ENCODE assay signal across 8 mouse cellular contexts in the genomic region with DNA sequence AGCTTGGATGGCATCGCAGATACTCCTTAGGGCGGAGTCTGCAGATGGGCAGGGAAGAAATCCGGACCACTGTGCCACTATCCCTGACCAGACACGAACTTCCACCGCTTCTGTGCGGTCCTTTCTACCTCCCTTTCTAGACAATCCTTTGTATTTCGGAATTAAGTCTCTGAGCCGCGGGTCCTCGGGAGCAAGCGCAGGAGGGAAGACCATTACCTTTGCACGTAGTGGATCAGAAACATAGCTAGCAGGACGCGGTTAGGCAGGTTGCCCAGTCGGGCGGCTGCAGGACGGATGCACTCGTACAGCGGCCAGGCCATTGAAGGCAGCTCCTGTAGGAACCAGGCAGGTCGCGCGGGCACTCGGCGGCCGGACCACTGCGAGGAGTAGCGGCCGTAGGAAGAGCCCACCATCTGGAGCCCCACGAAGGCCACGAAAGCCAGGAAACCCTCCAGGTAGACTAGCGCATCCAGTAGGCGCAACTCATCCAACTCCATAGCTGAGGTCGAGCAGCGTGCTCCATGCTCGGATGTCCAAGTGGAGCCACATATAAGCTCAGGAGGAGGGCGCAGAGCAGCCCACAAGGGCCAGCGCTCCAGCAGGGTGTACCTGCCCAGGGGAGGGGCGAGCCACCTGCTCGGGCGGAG. TPM values are rescaled to one million over a fixed set of nuclear protein-coding genes. Genes with fewer than 3 reads are reported as not detected.
DNase-seq lines count a peak whose midpoint lies in the region; ATAC-seq lines count a peak whose summit lies in the region.

No protein-coding gene starts in this region.

- ATAC-seq in activated CD4-positive, CD25-positive, alpha-beta regulatory T cell, adult 4 months, result peak; percentile 2
- no peak for ATAC-seq in liver, embryonic 12.5 days
- peak; percentile 43 for ATAC-seq in neural tube, embryonic 12.5 days (ENCODE audit: low FRiP score, low read depth)

- peak overlapping the region; percentile 72 for H3K9ac ChIP-seq in liver, embryonic 12.5 days
- peak overlapping the region; percentile 56 for H3K9ac ChIP-seq in neural tube, embryonic 12.5 days

- H3K4me3 ChIP-seq in forebrain, embryonic 10.5 days, result peak overlapping the region; percentile 96
- H3K4me3 ChIP-seq in hindbrain, embryonic 10.5 days, result peak overlapping the region; percentile 86
- H3K4me3 ChIP-seq in liver, embryonic 12.5 days, result peak overlapping the region; percentile 81
- peak overlapping the region; percentile 92 for H3K4me3 ChIP-seq in neural tube, embryonic 12.5 days

- H3K36me3 ChIP-seq in forebrain, embryonic 10.5 days (replicated peaks), result peaks cover 29% of the 10 kb centered on the region
- H3K36me3 ChIP-seq in hindbrain, embryonic 10.5 days, result peaks cover 26% of the 10 kb centered on the region
- H3K36me3 ChIP-seq in liver, embryonic 12.5 days, result peaks cover 28% of the 10 kb centered on the region
- H3K36me3 ChIP-seq in neural tube, embryonic 12.5 days, result peaks cover 16% of the 10 kb centered on the region

- intact Hi-C loops in left cerebral cortex, postnatal 10 days (cut with DNase I), result loop anchor here (5.0 kb wide), 1 partner anchor 59 kb away; no protein-coding TSS in a partner anchor

- no peaks in the 10 kb centered on the region for H3K9me3 ChIP-seq in forebrain, embryonic 10.5 days
- H3K9me3 ChIP-seq in hindbrain, embryonic 10.5 days, result no peaks in the 10 kb centered on the region
- no peaks in the 10 kb centered on the region for H3K9me3 ChIP-seq in liver, embryonic 12.5 days (replicated peaks)
- no peaks in the 10 kb centered on the region for H3K9me3 ChIP-seq in neural tube, embryonic 12.5 days

- peak; percentile 38 to 71 for DNase-seq in left cerebral cortex, postnatal 10 days (ENCODE audit: extremely low spot score in 1 of 2, low spot score in 2 of 2)
- no peak for DNase-seq in left cerebral cortex, adult 11 months (ENCODE audit: low spot score)
- DNase-seq in forebrain, embryonic 10.5 days (ENCODE audit: extremely low spot score, low spot score), result no peak
- no peak for DNase-seq in hindbrain, embryonic 10.5 days (ENCODE audit: low spot score)
- no peak for DNase-seq in B cell, adult 2 months

- H3K27me3 ChIP-seq in forebrain, embryonic 10.5 days (ENCODE audit: poor library complexity, severe bottlenecking), result peaks cover 6% of the 10 kb centered on the region; the same call in 1 of the 2 replicates
- H3K27me3 ChIP-seq in hindbrain, embryonic 10.5 days (ENCODE audit: insufficient read depth, poor library complexity, severe bottlenecking), result no peaks in the 10 kb centered on the region
- peaks cover 16% of the 10 kb centered on the region; the same call in 1 of the 2 replicates for H3K27me3 ChIP-seq in liver, embryonic 12.5 days (replicated peaks)
- no peaks in the 10 kb centered on the region for H3K27me3 ChIP-seq in neural tube, embryonic 12.5 days (replicated peaks)

- H3K27ac ChIP-seq in forebrain, embryonic 10.5 days, result peak overlapping the region; percentile 94
- peak overlapping the region; percentile 92 for H3K27ac ChIP-seq in hindbrain, embryonic 10.5 days
- peak overlapping the region; percentile 49; the same call in 1 of the 2 replicates for H3K27ac ChIP-seq in liver, embryonic 12.5 days
- H3K27ac ChIP-seq in neural tube, embryonic 12.5 days, result no peak overlapping the region

- WGBS in forebrain, embryonic 10.5 days, result under 1% methylated on average over 40 of the region's 40 CpGs
- under 1% methylated on average over 40 of the region's 40 CpGs for WGBS in hindbrain, embryonic 10.5 days
- WGBS in liver, embryonic 12.5 days (ENCODE audit: insufficient replicate concordance), result 1% methylated on average over 40 of the region's 40 CpGs
- under 1% methylated on average over 40 of the region's 40 CpGs for WGBS in neural tube, embryonic 12.5 days

- H3K4me1 ChIP-seq in forebrain, embryonic 10.5 days, result peaks cover 24% of the 10 kb centered on the region
- peaks cover 24% of the 10 kb centered on the region for H3K4me1 ChIP-seq in hindbrain, embryonic 10.5 days (replicated peaks)
- peaks cover 35% of the 10 kb centered on the region for H3K4me1 ChIP-seq in liver, embryonic 12.5 days
- H3K4me1 ChIP-seq in neural tube, embryonic 12.5 days, result peaks cover 10% of the 10 kb centered on the region

- peak overlapping the region; percentile 93 for H3K4me2 ChIP-seq in liver, embryonic 12.5 days
- peak overlapping the region; percentile 92 for H3K4me2 ChIP-seq in neural tube, embryonic 12.5 days (replicated peaks)

RNA-seq across cellular contexts. Expression of gene Srd5a1, which starts 0.4 kb away (rescaled TPM):
- total RNA-seq in left cerebral cortex, postnatal 10 days (2021), result 10 to 100 TPM; 22.8 to 23.7 TPM
- polyA plus RNA-seq in activated CD4-positive, CD25-positive, alpha-beta regulatory T cell, adult 4 months (2017; shearing (Covaris generic)), result under 1 TPM; 0.29 to 0.61 TPM
- polyA plus RNA-seq in forebrain, embryonic 10.5 days (2016; fragmentation: Nextera tagmentation; extraction: Ambion mirVana), result 28.5 and 29.2 TPM in 2 replicates
- 24.3 and 28.9 TPM in 2 replicates for polyA plus RNA-seq in hindbrain, embryonic 10.5 days (2016; fragmentation: Nextera tagmentation; extraction: Ambion mirVana)
- polyA plus RNA-seq in liver, embryonic 12.5 days (2016; fragmentation: Nextera tagmentation; extraction: Ambion mirVana), result 5.2 and 6.0 TPM in 2 replicates
- polyA plus RNA-seq in neural tube, embryonic 12.5 days (2016; fragmentation: Nextera tagmentation; extraction: Ambion mirVana), result 21.1 and 25.9 TPM in 2 replicates

Comparison
In these comparisons a context has a peak if more than half of its experiments do, and no peak if none do; other contexts are left out.
1. DNase-seq: peak in left cerebral cortex, postnatal 10 days (2 of 2); none in left cerebral cortex, adult 11 months (single experiment), forebrain, embryonic 10.5 days (single experiment), hindbrain, embryonic 10.5 days (single experiment) and B cell, adult 2 months (0 of 2).
2. Peak in every context shown above with its lines, with median percentiles within 50 percentile points of each other: H3K4me3 ChIP-seq.